Mouse (Mus musculus): Measurements from ENCODE around the gene Kcnf1.

The Kcnf1 gene

DNA sequence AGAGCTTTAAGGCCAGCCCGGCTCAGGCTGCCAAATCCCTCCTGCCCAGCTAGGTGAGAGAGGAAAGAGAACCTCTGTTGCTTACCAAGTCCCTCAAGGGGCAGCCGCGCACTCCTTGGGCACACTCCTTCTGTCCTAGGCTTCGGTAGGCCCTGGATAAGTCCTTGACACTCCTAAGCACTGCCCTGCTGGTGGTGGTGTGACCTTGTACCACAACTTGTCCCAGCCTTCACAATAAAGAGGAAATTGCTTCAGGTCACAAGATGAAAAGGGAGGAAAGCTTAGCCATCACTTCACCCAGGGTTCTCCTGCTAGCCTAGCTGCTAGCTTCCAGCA lies at the start of gene Kcnf1:
TSS of gene Kcnf1 (minus strand) at position 132 of the 336 bp plus-strand sequence.
- CTCF ChIA-PET = no interaction called here

DNA sequence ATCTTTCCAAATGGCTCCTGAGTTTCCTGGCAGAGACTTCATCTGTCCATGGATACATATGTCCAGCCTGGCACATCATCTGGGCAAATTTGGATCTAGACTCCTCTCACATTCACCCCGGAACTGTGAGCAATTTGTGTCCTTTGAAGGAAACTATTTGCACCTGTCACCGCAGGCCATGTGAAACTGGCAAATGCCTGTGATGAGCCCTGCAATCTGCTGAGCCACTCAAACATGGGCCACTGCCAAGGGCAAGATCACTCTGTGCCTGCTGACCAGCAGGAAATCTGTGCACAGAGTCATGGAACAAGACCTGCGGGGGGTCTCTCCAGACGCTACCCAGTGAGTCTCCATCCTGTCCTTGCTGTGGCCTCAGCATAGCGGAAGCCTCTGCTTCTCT lies 48.3 kb upstream of the Kcnf1 start:
- CTCF ChIA-PET = no interaction called here

DNA sequence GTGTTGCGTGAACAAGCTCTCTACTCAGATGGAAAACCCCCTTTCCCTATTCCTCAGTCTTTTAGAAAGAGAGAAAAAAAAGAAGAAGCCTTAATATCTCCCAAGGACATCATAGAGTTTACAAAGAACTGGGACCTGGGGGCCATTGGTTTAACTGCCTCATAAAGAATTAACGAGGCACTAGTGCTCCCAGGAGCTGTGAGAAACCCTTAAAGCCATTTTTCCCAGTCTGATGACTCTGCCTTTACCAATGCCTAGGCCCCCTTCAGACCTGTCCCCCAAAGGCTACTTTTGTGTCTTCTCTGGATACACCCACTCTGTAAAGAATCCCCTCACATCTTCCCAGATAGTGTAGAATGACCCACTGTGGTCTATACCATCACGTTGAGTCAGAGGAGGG lies 46.4 kb upstream of the Kcnf1 start:
- CTCF ChIA-PET = no interaction called here

DNA sequence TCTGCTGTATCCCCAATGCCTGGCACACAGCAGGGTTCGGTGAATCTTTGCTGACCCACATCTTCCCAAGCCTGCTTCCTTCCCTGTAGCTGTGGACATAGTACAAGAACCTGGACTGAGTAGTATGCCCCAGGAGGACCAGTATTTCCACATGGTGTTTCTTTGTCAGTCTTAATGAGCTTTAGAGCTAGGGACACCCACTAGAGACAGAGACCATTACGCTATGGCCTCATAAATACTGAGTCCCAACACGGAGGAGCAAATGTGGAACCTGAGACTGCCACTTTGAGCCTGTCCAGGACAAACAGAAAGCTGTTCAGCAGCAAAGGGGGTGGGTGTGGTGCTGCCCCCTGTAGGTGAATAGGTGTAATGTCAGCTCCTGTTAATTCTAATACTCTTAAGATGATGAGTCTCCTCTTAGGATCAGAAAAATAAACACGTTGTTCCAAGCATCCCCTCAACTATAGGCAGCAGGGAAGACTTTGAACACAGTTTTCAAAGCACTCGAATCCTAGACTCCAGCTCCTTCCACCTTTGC lies 45.3 kb upstream of the Kcnf1 start:
- CTCF ChIA-PET = no interaction called here

DNA sequence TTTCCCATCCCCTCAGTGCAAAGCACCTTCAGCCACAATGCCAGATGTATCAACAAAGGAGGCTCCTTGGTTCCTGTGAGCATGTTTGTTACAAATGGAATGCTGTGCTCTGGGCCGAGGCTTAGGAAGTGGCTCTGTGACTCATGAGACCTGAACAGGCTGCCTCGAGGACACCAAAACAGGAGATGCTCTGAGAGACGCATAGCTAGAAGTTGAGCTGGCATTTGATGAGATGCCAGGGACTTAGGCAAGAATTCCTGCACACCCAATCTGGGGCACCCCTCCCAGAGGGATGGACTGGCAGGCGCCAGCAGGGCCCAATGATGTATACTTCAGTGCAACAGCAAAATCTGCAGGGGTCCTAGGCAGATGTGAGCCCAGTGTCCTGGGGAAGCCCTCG lies 43.9 kb upstream of the Kcnf1 start:
- CTCF ChIA-PET = no interaction called here

DNA sequence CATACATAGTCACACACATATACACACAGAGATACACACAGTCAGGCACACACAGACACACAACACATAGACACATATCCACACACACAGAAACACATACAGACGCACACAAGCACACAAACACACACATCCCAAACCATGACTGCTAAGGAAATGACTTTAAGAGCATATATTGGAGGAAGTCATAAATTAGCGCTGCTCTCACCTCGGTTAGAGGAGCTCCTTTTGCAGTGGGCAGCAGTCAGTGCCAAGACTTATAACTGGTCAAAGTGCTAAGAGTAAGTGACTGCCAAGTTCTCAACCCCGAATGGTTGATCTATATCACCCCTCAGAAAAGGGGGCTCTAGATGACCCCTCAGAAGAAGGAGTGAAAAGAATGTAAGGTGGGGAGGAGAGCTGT lies 42.4 kb upstream of the Kcnf1 start:
- CTCF ChIA-PET = no interaction called here

DNA sequence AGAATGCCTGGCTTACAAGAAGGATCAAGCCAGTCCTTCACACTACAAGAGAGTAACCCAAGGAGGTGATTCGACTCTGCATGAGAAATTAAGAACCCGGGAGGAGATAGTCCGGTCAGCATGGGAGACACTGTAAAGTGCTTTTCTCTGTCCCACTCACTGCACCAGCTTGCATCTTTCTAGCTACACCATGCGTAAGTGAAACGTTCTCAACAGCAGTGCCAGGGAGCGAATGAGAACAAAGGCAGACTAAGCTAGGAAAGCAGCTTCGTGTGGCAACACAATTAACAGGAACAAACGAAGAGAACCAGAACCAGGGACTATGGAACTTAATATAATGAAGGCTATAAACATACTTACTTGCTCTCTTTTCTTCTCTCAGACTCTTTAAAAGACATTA lies 41.7 kb upstream of the Kcnf1 start:
- CTCF ChIA-PET = interaction anchor here (0.7 kb wide), 1 partner anchor 633 kb away, joined by 3 read pairs; no protein-coding TSS in a partner anchor

DNA sequence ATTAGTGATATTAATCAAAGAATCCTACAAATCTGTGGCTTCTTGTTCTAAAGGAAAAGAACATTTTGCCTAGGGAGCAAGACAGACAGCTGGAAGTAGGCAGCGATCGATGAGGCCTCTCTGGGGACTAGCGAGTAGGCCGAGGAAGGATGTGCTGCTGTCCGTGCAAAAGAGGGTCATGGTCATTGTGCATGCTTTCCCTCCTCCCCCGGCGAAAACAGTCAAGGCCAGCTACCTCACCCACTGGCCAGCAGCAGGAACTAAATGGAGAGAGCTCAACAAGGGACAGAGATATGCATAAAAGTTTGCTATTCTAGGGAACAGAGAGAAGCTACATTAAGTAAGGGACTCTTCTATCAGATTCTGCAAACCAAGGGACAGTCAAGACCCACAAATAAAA lies 39.1 kb upstream of the Kcnf1 start:
- CTCF ChIA-PET = no interaction called here

DNA sequence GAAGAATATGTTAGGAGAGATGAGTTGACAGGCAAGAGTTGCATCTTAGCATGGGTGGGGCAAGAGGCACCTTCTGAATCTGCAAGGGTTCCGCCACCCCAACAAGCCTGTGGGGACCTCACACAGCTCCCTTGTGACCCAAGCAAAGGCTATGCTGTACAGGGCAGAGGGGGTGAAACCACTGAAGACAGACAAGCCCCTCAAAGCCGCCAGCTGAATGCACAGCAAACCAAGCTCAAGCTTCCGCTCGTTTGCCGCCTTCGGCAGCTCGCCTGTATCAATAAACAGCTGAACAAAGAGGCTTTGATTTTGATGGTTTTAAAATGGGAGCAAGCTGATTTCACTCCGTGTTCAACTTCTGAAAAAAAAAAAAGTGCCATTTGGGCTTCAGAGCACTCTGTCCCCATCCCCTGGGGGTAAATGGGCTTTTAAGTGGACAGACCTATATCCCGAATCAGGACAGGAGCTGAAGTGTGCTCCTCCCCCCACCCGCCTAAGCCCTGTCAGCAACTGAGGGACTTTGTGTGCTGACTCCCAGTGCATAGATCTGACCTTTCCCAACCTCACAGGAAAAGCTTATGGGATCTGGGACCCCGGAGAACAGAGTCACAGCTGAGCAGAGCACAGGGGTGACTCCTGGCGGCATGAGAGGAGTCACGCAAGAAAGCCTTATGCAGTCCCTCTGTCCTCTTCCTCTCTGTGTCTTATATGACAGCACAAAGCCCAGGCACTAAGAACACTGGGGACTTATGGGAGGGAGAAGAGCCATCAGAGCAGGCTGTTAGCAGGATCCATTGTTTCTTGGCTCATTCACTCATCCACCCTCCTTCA lies 26.0 kb upstream of the Kcnf1 start:
- CTCF ChIA-PET = no interaction called here

DNA sequence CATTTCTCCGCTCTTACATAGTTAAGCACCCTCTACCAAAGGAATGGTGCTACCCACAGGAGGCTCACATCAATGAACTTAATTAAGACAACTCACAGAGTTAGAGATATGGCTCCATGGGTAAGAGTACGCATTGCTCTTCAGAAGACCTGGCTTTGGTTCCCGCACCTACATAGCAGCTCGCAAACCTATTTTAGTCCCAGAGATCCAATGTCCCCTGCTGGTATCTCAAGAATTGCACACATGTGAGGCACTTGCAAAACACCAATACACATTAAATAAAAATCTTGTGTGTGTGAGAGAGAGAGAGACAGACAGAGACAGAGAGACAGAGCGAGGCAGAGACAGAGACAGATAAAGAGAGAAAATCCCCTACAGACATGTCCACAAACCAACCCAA lies 21.9 kb upstream of the Kcnf1 start:
- CTCF ChIA-PET = no interaction called here

DNA sequence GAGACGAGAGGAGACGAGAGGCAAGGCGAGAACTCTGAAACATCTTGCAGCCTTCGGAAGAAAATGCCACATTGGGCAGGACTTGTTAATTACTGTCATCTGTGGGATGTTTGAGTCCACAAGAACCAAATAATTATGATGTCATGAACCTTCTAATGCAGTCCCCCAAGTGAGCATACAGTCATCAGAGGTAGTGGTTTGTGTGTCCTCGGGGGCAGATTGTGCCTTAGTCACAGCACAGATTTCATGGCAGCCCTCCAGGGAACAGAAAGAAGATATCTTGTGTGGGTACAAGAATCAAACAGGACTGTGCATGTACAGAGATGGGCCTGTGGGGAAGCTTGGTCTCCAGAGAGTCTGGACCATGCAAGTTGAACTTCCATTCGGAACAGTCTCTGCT lies 17.5 kb upstream of the Kcnf1 start:
- CTCF ChIA-PET = no interaction called here

DNA sequence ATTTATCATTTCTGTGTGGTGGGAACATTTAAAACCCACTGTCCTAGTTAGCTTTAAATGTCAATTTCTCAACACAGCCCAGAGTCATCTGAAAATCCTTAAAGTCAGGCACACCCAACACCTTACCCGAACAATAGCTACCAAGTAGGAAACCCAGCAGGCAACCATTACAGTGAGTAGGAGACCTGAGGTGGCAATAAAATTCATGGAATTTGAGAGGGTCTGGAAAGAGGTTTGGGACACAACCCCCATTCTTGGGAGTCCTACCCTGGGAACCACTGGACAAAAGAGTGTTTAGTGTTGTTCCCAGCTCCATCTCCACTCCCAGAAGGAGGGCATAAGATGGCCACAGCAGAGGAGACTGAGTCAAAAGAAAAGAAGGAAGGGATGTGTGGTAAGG lies 16.6 kb upstream of the Kcnf1 start:
- CTCF ChIA-PET = no interaction called here

DNA sequence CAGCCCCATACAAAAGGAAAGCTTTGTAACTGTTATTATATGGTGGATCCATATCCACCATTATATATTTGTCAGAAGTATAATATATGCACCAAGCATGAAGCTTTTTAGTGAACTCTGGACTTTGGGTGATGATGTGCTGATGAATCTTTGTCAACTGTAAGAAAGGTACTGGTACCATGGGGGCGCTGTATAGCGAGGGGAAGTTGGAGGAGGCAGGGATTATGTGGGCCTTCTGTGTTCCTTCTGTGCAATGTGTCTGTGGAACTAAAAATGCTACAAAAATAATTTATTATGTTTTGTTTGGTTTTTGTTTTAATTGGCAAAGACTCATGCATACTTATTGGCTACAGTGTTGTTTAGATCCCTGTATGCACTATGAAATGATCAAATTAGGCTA lies 16.2 kb upstream of the Kcnf1 start:
- CTCF ChIA-PET = no interaction called here

DNA sequence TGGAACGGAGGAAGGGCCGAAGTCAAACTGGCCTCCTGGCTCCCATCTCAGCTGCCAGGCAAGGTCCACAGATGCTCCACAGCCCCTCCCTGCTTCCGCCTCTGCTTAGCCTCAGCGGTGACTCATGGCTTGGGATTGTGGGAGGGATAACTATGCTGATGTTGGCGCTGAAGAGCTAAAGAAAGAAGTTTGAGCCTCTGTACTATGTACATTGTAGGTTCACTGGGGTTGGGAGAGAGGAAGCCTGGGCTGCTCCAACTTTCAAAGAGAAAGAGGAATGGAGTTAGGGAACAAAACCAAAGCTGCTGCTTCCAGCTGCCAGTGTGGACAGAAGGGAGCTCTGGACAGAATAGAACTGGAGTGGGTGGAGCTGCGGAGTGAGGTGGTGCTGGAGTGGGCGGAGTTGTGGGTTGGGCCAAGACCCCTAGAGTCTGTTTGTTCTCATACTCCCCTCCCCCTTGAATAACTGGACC lies 7.7 kb upstream of the Kcnf1 start:
- CTCF ChIA-PET = no interaction called here

DNA sequence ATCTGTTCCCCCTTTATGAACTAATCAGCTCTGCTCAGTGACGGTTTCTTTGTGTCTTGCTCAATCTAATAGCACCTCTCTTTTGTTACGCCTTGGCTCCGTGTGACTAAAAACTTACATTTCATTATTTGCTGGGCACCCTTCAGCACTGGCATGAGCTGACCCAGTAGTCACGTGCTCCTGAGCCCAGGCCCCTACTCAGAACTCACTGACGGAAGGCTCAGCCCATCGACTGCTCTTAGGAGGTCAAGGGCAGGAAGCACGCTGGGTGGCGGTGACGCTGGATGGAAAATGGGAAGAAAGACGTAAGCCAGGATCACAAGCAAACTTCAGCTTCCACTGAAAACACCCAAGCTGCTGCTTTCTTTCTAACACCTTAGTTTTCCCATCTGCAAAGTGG lies 7.1 kb upstream of the Kcnf1 start:
- CTCF ChIA-PET = no interaction called here

DNA sequence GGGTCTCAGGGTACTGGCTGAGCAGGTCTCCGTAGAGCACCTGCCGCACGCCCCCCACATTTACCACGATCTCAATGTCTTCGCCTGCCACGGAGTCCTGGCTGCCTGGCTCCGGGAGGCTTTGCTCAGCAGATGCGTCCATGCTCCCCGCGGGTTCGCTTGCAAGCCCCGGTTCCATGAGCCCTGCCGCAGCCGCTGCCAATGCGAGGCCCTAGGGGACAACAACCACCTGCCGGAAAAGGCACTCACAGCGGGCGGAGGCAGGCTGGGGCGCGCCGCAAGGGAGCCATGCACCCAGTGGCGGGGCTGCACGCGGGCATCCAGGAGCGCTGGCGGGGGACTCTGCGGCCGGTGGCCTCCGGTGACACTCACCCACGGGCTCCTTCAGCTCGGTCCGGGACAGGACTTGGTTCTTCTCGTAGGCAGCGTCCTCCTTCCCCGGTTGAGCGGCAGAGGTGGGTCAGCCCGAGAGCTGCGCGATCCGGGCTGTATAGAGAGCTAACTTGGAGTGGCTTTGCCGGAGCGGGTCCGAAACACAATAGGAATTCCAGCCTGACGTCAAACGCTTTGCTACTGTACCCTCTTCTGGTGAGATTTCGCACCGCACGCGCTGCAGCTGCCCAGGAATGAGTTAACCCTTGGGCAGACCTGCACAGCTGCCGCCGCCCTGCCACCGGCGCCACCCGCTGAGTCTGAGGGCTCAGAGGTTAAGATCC lies 489 bp downstream of the Kcnf1 start:
- CTCF ChIA-PET = no interaction called here

DNA sequence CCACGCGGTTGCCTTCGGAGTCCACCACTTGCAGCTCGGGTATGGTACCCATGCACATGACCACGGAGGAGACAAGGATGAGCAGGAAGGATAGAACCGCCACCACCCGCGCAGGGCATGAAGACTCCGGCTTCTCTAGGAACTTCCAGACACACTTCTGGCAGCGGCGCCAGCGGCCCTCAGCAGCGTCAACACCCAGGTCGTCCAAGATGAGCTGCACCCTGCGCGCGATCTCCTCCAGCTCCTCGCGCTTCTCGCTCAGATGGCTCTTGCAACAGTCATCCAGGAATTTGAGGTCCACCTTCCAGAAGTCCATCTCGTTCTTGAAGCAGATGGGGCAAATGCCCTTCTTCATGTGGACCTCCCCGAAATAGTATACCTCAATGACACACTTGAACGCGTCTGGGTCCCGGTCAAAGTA lies 1.1 kb downstream of the Kcnf1 start:
- CTCF ChIA-PET = no interaction called here

DNA sequence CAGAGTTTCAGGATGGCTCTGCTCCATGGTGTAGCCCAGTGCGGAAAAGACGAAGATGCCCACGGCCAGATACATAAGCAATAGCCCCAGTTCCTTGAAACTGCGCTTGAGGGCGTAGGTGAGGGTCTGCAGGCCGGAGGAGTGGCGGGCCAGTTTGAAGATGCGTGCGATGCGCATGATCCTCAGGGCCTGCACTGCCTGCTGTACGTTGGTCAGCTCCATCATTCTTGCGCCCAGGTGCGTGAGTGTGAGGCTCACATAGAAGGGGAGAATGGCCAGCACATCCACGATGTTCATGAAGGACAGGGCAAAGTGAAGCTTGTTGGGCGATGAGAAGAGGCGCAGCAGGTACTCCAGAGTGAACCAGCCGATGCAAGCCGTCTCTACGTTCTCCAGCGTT lies 1.6 kb downstream of the Kcnf1 start:
- CTCF ChIA-PET = no interaction called here

DNA sequence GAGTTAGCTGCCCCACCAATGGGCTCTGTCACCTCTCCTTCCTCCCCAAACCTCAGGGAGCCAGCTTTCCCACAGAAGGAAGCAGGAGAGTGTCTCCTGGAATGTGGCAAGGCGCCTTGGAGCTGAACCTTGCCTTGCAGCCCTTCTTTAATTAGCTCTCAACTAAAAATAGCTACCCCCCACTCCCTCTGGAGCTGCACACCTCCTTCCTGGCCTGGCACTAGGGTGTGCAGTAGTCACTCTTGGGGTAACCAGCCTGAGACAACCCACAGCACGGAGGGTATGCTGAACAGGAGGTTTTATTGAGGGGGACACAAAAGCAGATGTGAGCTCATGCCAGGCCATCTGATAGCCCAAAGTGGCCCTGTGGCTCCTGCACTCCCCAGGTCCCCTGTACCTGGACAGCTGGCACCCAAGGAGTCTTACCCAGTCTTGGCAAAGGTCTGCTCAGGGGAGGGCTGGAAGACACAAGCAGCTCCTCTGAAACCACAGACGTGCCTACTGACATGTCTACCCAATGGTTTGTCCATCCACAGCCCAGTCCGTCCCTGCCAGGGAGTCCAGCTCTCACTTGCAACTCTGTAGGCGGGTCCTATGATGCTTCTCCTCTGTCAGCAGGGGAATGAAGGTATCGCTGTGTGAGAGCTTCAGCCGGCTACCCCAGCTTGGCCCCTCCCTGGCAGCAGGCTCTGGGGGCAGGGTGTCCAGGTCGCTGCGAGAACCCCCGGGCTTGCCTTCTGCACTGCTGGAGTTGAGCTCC lies 2.4 kb downstream of the Kcnf1 start:
- CTCF ChIA-PET = no interaction called here

DNA sequence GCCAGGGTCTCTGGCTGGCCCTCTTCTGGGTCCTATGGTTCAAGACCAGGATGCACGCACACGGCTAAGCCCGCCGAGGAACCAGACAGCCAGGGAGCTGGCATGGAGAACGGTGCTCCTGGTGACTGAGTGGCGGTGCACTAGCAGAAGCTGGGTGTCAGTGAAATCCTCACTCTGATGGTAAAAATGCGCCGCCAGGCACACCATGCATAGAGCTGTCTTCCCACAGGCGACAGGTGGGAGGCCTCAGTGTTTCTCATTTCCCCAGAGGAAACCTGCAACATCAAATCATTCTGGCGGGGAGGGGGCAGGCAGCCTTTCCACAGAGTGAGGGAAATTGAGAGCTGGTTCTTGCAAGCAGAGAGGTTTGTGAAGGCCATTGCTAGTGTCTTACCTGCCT lies 6.3 kb downstream of the Kcnf1 start:
- CTCF ChIA-PET = no interaction called here

DNA sequence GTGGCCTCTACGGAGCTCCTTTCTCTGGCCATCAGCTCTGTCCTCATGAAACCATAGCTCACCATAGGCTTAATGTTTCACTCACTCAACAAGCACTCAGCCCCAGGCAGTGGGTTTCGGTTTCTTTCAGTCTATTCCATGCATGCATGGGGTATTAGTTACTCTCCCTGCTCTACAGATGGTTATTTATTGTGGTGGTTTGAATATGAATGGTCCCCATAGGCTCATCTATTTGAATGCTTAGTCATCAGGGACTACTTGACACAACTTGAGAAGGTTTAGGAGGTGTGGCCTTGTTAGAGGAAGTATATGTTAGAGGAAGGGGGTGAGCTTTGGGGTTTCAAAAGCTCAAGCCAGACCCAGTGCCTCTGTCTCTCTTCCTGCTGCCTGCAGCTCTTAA lies 10.6 kb downstream of the Kcnf1 start:
- CTCF ChIA-PET = no interaction called here

DNA sequence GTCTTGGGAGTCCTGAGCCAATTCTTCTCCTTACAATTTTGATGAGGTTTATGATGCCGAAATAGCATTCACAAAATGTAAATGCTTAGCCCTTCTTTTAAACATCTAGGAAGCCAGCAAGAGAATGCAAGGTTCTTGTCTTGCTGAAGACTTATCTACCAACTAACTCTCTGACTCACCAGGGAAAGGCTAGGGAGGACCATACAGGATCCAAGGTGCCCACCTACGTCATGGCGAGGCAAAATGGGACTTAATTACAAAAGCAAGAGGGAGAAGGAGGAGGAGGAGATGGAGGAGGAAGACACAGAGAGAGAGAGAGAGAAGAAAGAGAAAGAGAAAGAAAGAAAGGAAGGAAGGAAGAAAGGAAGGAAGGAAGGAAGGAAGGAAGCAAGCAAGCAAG lies 12.7 kb downstream of the Kcnf1 start:
- CTCF ChIA-PET = no interaction called here

DNA sequence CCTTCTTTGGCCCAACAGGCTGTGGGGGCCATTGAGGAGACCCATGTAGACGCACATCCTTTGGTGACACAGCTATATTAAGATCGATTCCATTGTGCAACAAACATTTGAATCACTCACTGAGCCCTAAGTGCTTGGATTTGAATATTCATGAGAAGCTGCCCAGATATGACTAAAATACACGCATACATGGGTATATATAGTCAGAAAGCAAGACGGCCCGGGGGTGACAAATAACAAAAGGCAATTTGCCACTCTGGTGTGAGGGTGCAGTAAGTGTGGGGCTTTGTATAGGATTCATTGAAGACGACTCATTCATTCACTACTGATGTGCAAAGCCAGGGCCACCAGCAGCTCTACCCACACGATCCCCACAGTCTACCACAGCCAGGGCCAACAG lies 17.1 kb downstream of the Kcnf1 start:
- CTCF ChIA-PET = no interaction called here
